Mouse (Mus musculus) left cerebral cortex, adult 8-10 months (tissue): ENCODE measurements around the gene Obsl1. TPM values are rescaled to one million over a fixed set of nuclear protein-coding genes. Genes with fewer than 3 reads are reported as not detected.

Source experiments
- DNase-seq, 2 experiments: peaks; one replicate each; pipeline ENCODE4 v3.0.0; 2022; ENCODE audit warnings: low spot score in 2 of 2
- total RNA-seq, 4 experiments: library from RNA; stranded (reverse); gene quantifications; 2 replicates each; pipeline ENCODE4 v1.2.4; 2022

Obsl1 gene
- total RNA-seq, 4 experiments from 2014 or later: 25.9 to 30.7 (median 28.7) TPM

- peak; percentile 67 to 78 for DNase-seq
Observed at GRCm38 (mm10) chr1:75435475-75436328, 70.5 kb downstream of the Obsl1 start, which contains the start of gene Gmppa. Gene Gmppa, plus strand, starts transcription at chr1:75435930.

Other genes starting within 250 kb of the Obsl1 start
- gene Ptprn, start 241.9 kb downstream of the Obsl1 start, total RNA-seq: 100 to 1,000 TPM; 411 to 436 (median 423) TPM
- 100 to 1,000 TPM; 166 to 203 (median 173) TPM for gene Resp18, start 228.0 kb downstream of the Obsl1 start, total RNA-seq
- 10 to 100 TPM; 56.5 to 63.2 (median 59.7) TPM for gene Dnpep, start 188.5 kb downstream of the Obsl1 start, total RNA-seq
- 1 to 10 TPM in 3 of 4 experiments, under 1 TPM in 1; 0.89 to 2.9 (median 1.8) TPM for gene Des, start 146.1 kb downstream of the Obsl1 start, total RNA-seq
- gene Speg, start 131.2 kb downstream of the Obsl1 start, total RNA-seq: 100 to 1,000 TPM; 177 to 190 (median 187) TPM
- 10 to 100 TPM; 48.0 to 64.9 (median 62.3) TPM for gene Gmppa, start 70.5 kb downstream of the Obsl1 start, total RNA-seq
- gene Asic4, start 56.0 kb downstream of the Obsl1 start, total RNA-seq: 10 to 100 TPM; 21.5 to 26.7 (median 25.1) TPM
- gene Chpf, start 27.1 kb downstream of the Obsl1 start, total RNA-seq: 10 to 100 TPM; 76.6 to 84.3 (median 80.0) TPM
- gene Tmem198, start 26.9 kb downstream of the Obsl1 start, total RNA-seq: 10 to 100 TPM; 62.4 to 70.5 (median 64.8) TPM
- 10 to 100 TPM; 18.8 to 24.0 (median 21.0) TPM for gene Inha, start 625 bp upstream of the Obsl1 start, total RNA-seq
- gene Stk11ip, start 15.1 kb upstream of the Obsl1 start, total RNA-seq: 10 to 100 TPM; 28.0 to 34.1 (median 32.2) TPM
- 100 to 1,000 TPM; 166 to 199 (median 181) TPM for gene Slc4a3, start 39.8 kb upstream of the Obsl1 start, total RNA-seq